Mouse (Mus musculus) spleen, adult 2 months (tissue): ENCODE measurements at regions not wholly inside any gene's neighbourhood (a gene's known extent, or its start where the extent isn't known, plus 50 kb on each side); places are given as distances from the start of the nearest gene placed in this dataset.
"Not testable (repeated sequence)": the region's sequence is repeated elsewhere in the genome, so short reads cannot be mapped to it uniquely, and the experiment has no call there.

ENCODE experiments used
- DNase-seq, 2 experiments: peaks; one replicate each; pipeline versions ENCODE4 v3.0.0 to v3.0.0-alpha.2; 2012 to 2021; ENCODE audit warnings: low spot score in 2 of 2, low read depth in 1 of 2
- H3K27ac ChIP-seq: fragments of 200-500 bp; 2 replicates; pipeline ENCODE4 v1.5.1; 2012; ENCODE audit warnings: low read length, inconsistent platforms; ENCODE audit not compliant: insufficient read depth
- H3K27me3 ChIP-seq: fragments of 200-500 bp; 2 replicates; pipeline ENCODE4 v1.6.1; 2012; ENCODE audit warnings: mild to moderate bottlenecking, moderate library complexity, low read length, inconsistent platforms; ENCODE audit not compliant: control insufficient read depth, insufficient read depth
- H3K36me3 ChIP-seq: fragments of 200-500 bp; 2 replicates; pipeline ENCODE4 v1.6.1; 2012; ENCODE audit warnings: mild to moderate bottlenecking, low read length, inconsistent platforms; ENCODE audit not compliant: control insufficient read depth, insufficient read depth
- H3K4me1 ChIP-seq: fragments of 200-500 bp; 2 replicates; pipeline ENCODE4 v1.6.1; 2011; ENCODE audit warnings: inconsistent platforms; ENCODE audit not compliant: control insufficient read depth, insufficient read depth, insufficient read length
- H3K4me3 ChIP-seq: fragments of 200-500 bp; 2 replicates; pipeline ENCODE4 v1.5.1; 2011; ENCODE audit warnings: mild to moderate bottlenecking, inconsistent platforms; ENCODE audit not compliant: insufficient read depth, insufficient read length; ENCODE audit errors: extremely low read depth
- CTCF ChIP-seq: fragments of 200-500 bp; IDR thresholded peaks from 2 replicates; pipeline ENCODE4 v1.5.1; 2011; ENCODE audit warnings: mild to moderate bottlenecking, inconsistent platforms; ENCODE audit not compliant: insufficient read depth, insufficient read length, insufficient replicate concordance; ENCODE audit errors: extremely low read depth
- POLR2A ChIP-seq: fragments of 200-500 bp; IDR thresholded peaks from 2 replicates; pipeline ENCODE4 v1.6.1; 2011; ENCODE audit warnings: low read depth, low read length, inconsistent platforms
- WGBS: fragments of 180-500 bp; shearing (Covaris S2); methylation state at CpG from one replicate; pipeline ENCODE4 v1.1.7; 2018; 5-methylcytosine and 5-hydroxymethylcytosine counted together

DNA sequence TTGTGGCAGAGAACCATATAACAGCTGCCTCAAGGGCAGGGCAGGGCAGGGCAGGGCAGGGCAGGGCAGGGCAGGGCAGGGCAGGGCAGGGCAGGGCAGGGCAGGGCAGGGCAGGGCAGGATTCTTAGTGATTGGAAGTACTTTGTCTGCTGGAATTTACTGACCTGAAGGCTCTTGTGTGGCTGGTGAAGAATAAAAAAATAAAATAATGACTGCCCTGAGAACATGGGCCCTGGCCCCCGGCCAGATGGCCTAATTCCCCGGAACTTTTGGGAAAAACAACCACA is 169.3 kb downstream of the Qk start:
- 77% methylated on average over 2 of the region's 2 CpGs for WGBS

DNA sequence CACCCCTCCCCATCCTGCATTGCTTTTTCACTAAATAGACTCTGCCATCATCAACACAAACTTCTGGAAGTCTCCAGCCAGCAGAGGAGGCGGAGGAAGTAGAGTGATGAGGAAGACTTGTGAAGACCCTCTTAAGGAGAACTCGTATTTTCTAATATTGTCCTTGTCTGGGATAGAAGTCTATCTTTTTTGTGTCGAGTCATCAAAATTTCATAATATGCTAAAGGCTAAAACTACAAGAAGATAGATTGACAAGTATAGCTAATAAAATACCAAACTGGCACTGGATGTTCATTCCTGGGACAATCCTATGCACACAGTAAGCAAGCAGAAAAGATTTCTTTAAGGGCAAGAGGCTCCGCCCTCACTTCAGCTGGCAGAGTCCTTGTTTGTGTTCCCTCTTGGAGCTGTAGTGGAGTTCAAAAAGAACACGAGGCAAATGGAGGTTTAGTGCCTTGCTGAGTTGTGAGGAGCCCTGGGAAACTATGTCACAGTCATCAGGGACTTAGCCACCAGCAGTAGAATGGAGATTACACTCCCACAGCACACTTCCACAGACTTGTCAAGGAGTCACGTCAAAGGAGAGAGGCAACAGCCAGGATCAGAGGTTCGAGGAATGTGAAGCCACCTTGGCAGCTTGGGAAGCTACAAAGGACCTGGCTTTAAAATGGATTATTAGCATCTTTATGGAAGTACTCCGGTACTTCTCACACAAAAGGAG is 169.8 kb downstream of the Qk start:
- Histone ChIP-seq H3K36me3 (no peaks in the 10 kb centered on the region), H3K27me3 (no peaks in the 10 kb centered on the region), H3K4me1 (no peaks in the 10 kb centered on the region), H3K4me3 (no peak overlapping the region), H3K27ac (no peak overlapping the region)
- TF ChIP-seq CTCF, result no peak
- no peak for TF ChIP-seq POLR2A
- no peak for DNase-seq
- WGBS, result 82% methylated on average over 8 of the region's 8 CpGs

More for the DNA sequence above, 169.3 kb downstream of the Qk start:
- H3K27me3 ChIP-seq, H3K4me1 ChIP-seq, H3K4me3 ChIP-seq, H3K36me3 ChIP-seq, DNase-seq, H3K27ac ChIP-seq: not testable (repeated sequence)

DNA sequence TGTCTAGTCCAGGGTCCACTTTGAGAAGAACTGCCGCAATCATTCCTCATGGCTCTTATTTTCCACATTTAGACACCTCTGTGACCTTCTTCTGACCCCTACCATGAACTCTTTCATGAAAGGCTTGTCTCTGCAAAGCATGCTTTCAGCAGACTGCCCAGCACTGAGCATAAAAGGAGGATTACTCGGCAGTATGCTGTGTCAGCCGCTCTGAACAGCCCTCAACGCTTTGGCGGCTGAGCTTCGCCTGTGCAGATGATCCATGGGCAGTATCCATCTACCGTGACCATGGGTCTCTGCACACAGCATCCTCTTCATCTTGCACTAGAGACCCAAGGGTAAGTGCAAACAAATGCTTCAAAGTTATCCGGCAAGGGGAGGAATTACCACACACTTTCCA is 172.5 kb downstream of the Qk start:
- TF ChIP-seq CTCF (no peak), POLR2A (no peak)
- H3K4me3 ChIP-seq, result no peak overlapping the region
- no peaks in the 10 kb centered on the region for H3K36me3 ChIP-seq
- no peak overlapping the region for H3K27ac ChIP-seq
- DNase-seq, result no peak
- no peaks in the 10 kb centered on the region for H3K4me1 ChIP-seq
- 91% methylated on average over 8 of the region's 8 CpGs for WGBS
- no peaks in the 10 kb centered on the region for H3K27me3 ChIP-seq

DNA sequence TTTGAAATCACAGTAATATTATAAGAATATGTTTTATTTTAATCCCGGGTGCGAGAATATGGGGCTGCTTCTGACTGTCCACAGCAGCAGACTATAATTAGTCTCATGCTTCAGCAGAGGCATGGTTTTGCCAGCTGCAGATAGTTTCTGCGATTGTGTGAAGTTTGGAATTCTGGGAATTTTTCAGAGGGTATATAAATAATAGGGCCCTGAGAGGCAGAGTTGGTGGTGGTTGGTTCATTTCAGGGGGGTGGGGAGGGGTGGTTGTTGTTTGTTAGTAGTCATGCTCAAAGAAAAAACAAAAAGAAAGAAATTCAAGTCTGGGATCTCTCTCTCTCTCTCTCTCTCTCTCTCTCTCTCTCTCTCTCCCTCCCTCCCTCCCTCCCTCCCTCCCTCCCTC is 173.1 kb downstream of the Qk start:
- H3K27me3 ChIP-seq, result no peaks in the 10 kb centered on the region
- H3K4me1 ChIP-seq, result no peaks in the 10 kb centered on the region
- no peak overlapping the region for H3K4me3 ChIP-seq
- no peak overlapping the region for H3K27ac ChIP-seq
- WGBS, result 92% methylated on average over 3 of the region's 3 CpGs
- no peak for DNase-seq
- H3K36me3 ChIP-seq, result no peaks in the 10 kb centered on the region
- TF ChIP-seq CTCF (no peak), POLR2A (no peak)

GRCm38 (mm10) chr17:10138847-10139246 is 180.8 kb downstream of the Qk start:
- Histone ChIP-seq H3K4me1 (no peaks in the 10 kb centered on the region), H3K27ac (no peak overlapping the region), H3K36me3 (no peaks in the 10 kb centered on the region), H3K27me3 (no peaks in the 10 kb centered on the region), H3K4me3 (no peak overlapping the region)
- no peak for DNase-seq
- WGBS, result 58% methylated on average over 3 of the region's 3 CpGs
- TF ChIP-seq CTCF (no peak), POLR2A (no peak)

- Histone ChIP-seq H3K4me1 (no peaks in the 10 kb centered on the region), H3K4me3 (no peak overlapping the region), H3K36me3 (no peaks in the 10 kb centered on the region), H3K27ac (no peak overlapping the region), H3K27me3 (no peaks in the 10 kb centered on the region)
- TF ChIP-seq POLR2A, result no peak
- TF ChIP-seq CTCF, result no peak
- WGBS, result 82% methylated on average over 4 of the region's 4 CpGs
- no peak for DNase-seq
Measured at GRCm38 (mm10) chr17:10138374-10138773, 181.3 kb downstream of the Qk start.

DNA sequence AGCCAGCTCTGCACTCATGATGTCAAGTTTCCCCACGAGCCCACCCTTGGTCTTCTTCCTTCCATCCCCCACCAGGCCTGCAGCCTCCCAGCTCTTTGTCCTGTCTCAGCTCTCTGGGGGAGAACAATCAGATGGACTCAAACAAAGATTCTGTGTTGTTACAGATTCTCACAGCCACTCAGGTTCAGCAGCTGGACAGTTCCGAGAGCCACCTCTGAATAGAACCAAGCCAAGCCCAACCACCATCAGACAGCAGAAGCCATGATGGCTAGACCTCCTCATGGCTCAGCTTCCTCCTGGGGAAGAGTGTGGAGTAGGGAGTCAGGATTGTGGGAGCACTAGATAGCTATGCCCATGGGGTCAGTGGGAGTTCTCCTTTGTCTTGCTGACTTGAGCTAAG is 184.5 kb downstream of the Qk start:
- DNase-seq, result no peak
- Histone ChIP-seq H3K27me3 (no peaks in the 10 kb centered on the region), H3K36me3 (no peaks in the 10 kb centered on the region), H3K4me3 (no peak overlapping the region), H3K4me1 (no peaks in the 10 kb centered on the region), H3K27ac (no peak overlapping the region)
- 69% methylated on average over 2 of the region's 2 CpGs for WGBS
- TF ChIP-seq CTCF (no peak), POLR2A (no peak)
